Mouse (Mus musculus) embryo, embryonic 9.5 days (tissue): ENCODE data around the gene Uap1l1.

Experiments used
- DNase-seq: peaks from one replicate; pipeline ENCODE4 v3.0.0-alpha.2; 2017; ENCODE audit errors: extremely low spot score

Uap1l1 gene

DNA sequence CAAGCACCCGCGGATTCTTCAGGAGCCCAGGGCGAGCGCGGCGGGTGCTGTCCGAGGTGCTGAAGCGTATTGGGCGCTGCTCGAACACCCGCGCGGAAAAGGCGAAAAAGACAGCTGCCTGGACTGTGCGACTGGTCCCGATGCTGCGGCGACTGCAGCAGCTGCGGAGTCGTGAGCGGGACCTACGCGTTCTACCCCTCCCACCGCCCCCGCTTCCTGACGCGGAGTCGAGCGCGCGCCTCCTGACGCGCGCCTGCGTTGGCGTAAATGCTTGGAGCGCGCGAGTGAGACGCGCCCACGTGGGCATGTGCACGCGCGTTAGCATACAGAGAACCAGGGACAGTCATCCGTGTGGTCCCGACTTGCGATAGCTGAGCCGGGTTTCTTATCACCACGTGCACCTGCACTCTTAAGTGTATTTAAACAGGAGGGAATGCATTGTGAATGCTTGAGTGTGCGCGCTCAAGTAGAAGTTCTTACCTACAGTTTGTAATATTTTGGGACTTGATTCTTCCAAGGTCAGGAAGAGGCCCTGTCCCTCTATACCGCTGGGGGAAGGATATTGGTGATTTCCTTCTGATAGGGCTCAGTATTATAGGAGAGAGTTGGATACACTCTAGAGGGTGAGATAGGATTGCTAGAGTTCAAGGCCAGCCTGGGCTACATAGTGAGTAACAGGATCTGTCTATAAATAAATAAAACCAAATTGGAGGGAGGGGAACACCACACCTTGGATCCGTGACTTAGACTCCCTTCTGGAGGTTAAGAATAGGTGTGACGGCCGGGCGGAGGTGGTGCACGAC is 46.3 kb downstream of the Uap1l1 start, which contains the start of gene Grin1:
Gene Grin1, minus strand, starts transcription at position 217 of the 803 bp plus-strand sequence.
- DNase-seq, result peak; percentile 75

- DNase-seq, result no peak
These were observed 47.1 kb downstream of the Uap1l1 start for GRCm38 (mm10) chr2:25318119-25318966.

- no peak for DNase-seq
These were observed 54.0 kb downstream of the Uap1l1 start for GRCm38 (mm10) chr2:25311491-25311891.

- DNase-seq, result no peak
These were observed 54.5 kb downstream of the Uap1l1 start for GRCm38 (mm10) chr2:25310969-25311368.

DNA sequence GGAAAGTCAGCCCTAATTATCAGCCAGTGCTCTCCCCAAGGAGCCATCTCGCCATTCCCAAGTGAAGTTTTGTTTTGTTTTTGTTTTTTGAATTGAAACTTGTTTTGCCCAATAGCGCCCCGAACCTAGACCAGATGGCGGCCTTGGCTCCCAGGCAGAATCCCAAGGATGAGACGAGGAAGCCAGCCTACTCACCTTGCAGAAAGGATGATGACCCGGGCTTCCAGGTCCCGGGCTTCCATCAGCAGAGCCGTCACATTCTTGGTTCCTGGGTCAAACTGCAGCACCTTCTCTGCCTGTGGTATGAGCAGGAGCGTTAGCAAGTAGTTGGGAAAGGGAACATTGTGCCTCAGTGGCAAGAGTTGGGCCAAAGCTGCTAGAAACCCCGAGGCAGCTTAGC is 55.3 kb downstream of the Uap1l1 start:
- DNase-seq, result no peak
